Mouse (Mus musculus): ENCODE data around the gene Brf1.
A peak's percentile ranks its signal among the peaks of the same experiment; 100 is the strongest.

Brf1 gene

GRCm38 (mm10) chr12:113017429-113017984 is 17.0 kb upstream of the Brf1 start:
- DNase-seq (ENCODE audit: low read depth, low spot score) = no peak

DNA sequence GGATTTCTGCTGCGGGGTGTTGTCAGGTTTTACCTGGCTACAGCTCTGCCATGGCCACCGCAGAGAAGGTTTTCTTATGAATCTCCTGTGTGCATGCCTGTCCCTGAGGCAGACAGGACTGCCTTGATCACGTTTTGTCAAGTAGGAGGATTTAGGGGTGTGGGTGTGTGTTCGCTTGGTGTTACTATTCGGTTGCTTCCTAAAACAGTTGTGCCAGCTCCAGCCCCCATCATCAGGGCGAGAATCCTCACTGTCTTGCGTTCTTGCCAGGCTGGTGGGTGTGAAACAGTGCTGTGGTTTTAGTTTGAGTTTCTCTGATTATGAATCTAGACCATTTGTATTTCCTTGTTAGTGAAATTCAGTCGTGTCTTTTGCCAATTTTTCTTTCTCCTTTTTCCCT is 16.5 kb upstream of the Brf1 start:
- no peak for DNase-seq (ENCODE audit: low read depth, low spot score)

- DNase-seq (ENCODE audit: low read depth, low spot score) = no peak
These were observed 15.5 kb upstream of the Brf1 start for GRCm38 (mm10) chr12:113015956-113016355.

DNA sequence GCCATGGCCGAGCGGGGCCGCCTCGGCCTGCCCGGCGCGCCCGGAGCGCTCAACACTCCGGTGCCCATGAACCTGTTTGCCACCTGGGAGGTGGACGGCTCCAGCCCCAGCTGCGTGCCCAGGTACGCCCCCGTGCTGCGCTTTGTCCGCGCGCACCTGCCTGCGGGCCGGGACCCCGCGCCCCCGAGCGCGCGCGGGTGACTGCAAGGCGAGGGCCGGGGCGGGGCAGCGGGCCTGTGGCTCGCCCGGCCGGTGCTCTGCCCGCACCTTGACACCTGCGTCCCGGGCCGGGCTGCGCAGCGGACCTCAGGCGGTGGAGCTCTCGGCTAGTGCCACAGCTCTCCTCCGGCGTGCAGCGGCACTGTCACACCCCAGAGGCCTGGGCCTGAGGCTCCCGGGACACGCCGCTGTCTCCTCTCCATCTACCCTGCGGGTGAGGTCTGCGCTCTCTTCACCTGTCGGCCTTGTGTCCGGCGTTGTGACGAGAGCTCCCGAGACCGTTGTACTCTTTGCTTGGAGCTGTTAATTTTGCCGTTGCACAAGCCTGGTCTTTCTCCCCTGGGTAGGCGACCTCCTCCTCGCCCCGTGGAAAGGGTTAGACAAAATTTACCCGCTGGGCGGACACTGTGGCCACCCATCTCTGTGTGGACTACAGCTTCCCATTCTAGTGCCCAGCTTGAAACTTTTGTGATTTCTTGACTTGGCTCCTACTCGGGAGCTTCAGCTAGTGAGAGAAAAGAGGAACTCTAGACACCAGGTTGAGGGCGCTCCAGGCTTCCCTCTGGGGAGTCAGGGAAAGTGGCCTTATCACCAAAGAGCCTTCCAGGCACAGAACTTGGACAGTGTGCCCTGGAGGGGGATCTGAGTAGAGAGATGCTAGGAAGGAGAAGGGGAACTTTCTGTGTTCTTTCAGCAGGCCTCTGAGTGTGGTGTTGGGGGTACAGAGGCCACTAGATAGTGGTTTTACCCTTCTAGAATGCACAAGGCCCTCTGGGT is 14.4 kb upstream of the Brf1 start:
- DNase-seq (ENCODE audit: low read depth, low spot score) = peak; percentile 58

GRCm38 (mm10) chr12:113013604-113014558 is 13.4 kb upstream of the Brf1 start, which contains the start of gene Pacs2:
Gene Pacs2 (plus strand): TSS chr12:113014508.
- peak; percentile 94 for DNase-seq (ENCODE audit: low read depth, low spot score)

DNA sequence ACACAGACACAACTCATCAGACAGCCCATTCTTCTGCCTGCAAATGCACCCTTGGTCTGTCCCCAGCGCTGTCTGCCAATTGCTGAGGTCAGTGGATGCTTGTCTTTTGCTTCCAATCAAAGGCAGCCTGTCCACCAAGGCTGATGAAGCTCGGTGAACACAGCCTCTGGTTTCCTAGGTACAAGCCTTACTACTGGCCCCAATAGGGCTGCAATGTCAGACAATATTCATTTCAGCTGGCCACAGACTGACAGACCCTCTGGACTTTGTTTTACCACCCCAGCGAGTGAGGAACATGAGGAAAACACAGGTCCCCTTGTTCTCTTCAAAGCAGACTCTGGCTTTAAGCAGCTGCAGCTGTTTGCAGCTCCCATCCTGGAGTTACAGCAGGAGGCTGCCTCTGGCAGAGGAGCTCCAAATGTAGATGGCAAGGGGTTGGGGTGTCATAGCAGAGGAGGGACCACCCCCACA is 12.6 kb upstream of the Brf1 start:
- DNase-seq (ENCODE audit: low read depth, low spot score) = no peak

DNA sequence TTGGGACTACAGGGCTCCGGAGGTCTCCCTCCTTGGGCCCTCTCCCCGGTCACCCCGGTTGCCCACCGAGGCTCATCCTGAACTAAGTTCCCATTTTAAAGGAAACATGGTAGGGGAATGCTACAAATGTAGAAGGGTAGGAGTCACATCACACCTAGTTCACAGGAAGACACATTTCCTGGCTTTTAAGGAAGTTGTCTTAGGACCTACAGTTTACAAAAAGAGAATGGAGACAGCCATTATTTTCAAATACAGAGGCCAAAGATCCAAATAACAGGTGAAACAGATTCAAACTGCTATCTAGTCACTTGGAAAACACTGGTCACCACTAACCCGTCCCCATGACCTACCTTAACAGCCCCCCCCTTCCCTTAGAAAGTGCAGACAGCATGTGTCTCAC is 11.9 kb upstream of the Brf1 start:
- DNase-seq (ENCODE audit: low read depth, low spot score) = no peak

DNA sequence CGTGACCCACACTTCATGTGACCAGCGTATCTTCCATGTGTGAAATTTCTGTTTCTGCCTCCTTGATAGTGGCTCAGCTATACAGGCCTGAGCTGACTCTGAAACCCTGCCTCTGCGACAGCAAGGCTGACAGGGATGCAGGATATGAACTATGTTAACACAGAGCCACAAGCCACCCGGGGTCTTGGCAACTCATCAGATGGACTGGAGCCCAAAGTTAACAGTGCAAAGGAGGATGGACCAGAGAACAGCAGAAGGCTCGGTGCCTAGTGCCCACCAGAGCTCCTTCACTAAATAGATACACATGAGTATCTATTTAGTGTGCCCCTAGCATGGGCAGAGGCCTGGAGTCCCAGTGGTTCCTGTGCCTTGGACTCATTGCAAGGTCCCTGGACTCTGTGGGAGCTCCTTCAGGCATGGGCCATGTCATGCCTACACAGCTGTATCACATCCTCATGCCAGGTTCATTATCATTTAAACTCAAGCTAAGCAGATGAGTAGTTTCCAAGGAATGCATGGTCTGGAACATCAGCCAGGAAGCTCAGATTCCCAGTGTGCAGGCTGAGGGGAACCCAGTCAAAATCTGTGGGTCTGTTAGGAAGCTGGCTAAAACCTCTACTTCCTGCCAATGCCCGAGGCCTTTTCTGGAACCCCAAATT is 11.3 kb upstream of the Brf1 start:
- DNase-seq (ENCODE audit: low read depth, low spot score) = no peak

GRCm38 (mm10) chr12:113004993-113005392 is 4.5 kb upstream of the Brf1 start:
- DNase-seq (ENCODE audit: low read depth, low spot score) = peak; percentile 89

- DNase-seq (ENCODE audit: low read depth, low spot score) = no peak
These were observed 3.5 kb upstream of the Brf1 start for GRCm38 (mm10) chr12:113004011-113004410.

GRCm38 (mm10) chr12:113002667-113003066 is 2.2 kb upstream of the Brf1 start:
- DNase-seq (ENCODE audit: low read depth, low spot score) = peak; percentile 54

- no peak for DNase-seq (ENCODE audit: low read depth, low spot score)
These were observed 600 bp upstream of the Brf1 start for GRCm38 (mm10) chr12:113001133-113001474.

DNA sequence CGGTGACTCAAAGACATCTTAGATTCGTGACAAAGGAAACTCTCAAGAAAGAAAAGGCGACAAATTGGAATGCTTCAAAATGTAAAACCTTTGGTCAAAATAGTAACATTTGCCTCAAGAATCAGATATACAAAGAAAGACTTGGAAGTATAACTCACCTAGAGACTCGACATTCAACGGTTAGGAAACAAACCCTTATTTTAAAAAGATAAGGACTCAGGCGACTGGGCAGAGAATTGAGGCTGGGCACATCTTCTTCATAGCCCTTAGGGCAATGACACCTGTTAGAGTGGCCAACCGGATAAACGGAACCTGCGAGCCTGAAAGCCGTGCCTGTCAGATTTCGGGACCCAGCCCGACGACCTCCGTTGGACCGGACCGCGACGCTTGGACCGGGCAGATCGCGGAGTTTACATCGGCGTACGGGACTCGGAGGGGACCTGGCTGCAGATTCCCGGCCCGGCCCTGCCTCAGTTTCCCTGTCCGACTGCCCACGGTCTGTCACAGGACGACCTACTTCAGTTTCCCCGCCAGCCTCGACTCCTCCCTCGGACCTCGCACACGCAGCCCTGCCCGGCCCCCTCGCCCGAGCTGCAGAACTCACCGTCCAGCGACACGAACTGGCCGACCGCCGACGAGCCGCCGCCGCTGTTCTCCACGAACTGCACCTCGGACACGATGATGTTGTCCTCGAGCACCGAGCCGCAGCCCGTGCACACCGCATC is 773 bp downstream of the Brf1 start:
- no peak for DNase-seq (ENCODE audit: low read depth, low spot score)

GRCm38 (mm10) chr12:112994153-112994552 is 6.4 kb downstream of the Brf1 start:
- no peak for DNase-seq (ENCODE audit: low read depth, low spot score)

DNA sequence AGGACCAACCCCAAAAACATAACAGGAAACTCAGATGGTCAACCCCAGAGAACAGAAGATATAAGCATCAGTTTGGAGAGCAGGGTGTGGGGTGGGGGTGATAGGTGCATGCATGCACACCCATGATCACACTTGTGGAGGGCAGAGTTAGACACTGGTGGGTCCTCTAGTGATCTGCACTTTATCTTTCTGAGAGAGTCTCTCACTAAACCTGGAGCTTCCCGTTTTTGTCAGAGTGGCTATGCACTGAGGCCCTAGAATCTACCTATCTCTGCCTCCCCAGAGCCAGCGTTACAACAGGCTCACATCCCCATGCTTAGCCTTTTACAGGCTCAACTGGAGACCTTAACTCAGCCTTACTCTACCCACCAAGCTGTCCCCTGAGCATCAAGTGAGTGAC is 9.1 kb downstream of the Brf1 start:
- no peak for DNase-seq (ENCODE audit: low read depth, low spot score)

GRCm38 (mm10) chr12:112990706-112991405 is 9.6 kb downstream of the Brf1 start:
- no peak for DNase-seq (ENCODE audit: low read depth, low spot score)

DNA sequence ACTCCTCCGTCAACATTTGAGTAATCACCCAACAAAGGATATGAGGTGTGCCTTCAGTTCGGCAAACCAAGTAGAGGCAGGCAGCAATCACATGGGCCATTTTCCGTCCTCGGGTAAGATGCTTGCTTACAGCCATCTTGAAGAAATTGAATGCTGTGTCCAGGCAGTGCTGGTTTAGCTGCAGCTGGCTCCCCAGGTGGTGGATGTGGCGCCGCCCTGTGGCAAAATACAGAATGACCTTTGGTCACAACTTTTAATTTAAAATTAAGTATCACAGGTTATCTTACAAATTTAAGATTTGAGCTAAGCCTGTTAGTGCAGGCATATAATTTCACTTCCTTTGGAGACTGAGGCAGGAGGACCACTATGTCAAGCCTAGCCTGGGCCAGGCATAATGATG is 12.6 kb downstream of the Brf1 start:
- DNase-seq (ENCODE audit: low read depth, low spot score) = peak; percentile 66

DNA sequence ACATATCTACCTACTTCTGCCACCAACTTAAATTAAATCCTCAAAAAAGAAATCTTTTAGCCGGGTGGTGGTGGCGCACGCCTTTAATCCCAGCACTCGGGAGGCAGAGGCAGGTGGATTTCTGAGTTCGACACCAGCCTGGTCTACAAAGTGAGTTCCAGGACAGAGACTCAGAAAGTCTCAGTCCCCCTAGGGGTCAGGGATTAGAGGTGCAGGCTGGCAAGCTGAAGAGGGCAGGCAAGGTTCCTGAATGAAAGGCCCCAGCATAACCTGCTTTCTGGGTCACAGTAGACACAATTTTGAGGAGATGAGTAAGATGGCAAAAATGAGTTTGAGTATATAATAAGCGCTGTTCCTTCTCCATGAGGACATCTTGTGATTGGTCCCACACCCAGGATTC is 15.2 kb downstream of the Brf1 start:
- peak; percentile 67 for DNase-seq (ENCODE audit: low read depth, low spot score)

DNA sequence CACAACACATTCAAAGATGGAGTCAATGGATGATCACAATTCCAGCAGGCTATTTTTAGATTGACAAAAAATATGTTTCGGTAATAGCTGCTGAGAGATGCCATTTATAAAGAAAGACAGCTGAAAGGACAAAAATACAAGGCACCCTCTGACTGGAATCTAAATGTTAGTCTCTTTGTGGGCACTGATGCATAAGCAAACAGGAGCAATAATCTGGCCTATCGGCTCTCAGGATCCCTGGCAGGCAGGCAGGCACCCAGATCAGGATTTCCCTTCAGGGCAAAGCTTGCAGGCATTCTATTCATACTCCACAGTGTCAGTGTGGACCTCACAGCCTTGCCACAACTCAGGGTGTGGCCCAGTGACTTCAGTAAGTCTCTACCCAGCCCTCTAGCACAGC is 18.5 kb downstream of the Brf1 start:
- no peak for DNase-seq (ENCODE audit: low read depth, low spot score)

GRCm38 (mm10) chr12:112977156-112977555 is 23.3 kb downstream of the Brf1 start:
- DNase-seq (ENCODE audit: low read depth, low spot score) = no peak
